Mouse (Mus musculus): Measurements from ENCODE around the gene Paip2b. TPM values are rescaled to one million over a fixed set of nuclear protein-coding genes. Genes with fewer than 3 reads are reported as not detected.

Paip2b gene
- 65.2 TPM for polyA plus RNA-seq (2015; fragmentation: Illumina TruSeq; extraction: RNeasy Lipid Tissue Mini Kit (QIAGEN cat#74804); ENCODE audit: low read depth, low replicate concordance)

GRCm38 (mm10) chr6:83831606-83832123, at the start of gene Paip2b:
TSS of gene Paip2b (minus strand) at chr6:83831741.

GRCm38 (mm10) chr6:83866954-83867597, 35.5 kb upstream of the Paip2b start, which contains the start of gene Zfp638:
TSS of gene Zfp638 (plus strand) at chr6:83867109.

GRCm38 (mm10) chr6:83794760-83795296, 36.7 kb downstream of the Paip2b start, which contains the start of gene Nagk:
TSS of gene Nagk (plus strand) at chr6:83794982.

GRCm38 (mm10) chr6:83775638-83776293, 55.8 kb downstream of the Paip2b start, which contains the start of gene Tex261:
TSS of gene Tex261 (minus strand) at chr6:83775813.

GRCm38 (mm10) chr6:83762344-83762743, 69.2 kb downstream of the Paip2b start, which contains the start of gene Ankrd53:
TSS of gene Ankrd53 (plus strand) at chr6:83762644.

Other genes starting within 250 kb of the Paip2b start
- gene Clec4f, start 175.6 kb downstream of the Paip2b start, polyA plus RNA-seq (2015; fragmentation: Illumina TruSeq; extraction: RNeasy Lipid Tissue Mini Kit (QIAGEN cat#74804); ENCODE audit: low read depth, low replicate concordance): not detected
- gene Cd207, start 153.9 kb downstream of the Paip2b start, polyA plus RNA-seq (2015; fragmentation: Illumina TruSeq; extraction: RNeasy Lipid Tissue Mini Kit (QIAGEN cat#74804); ENCODE audit: low read depth, low replicate concordance): not detected
- gene Vax2, start 120.5 kb downstream of the Paip2b start, polyA plus RNA-seq (2015; fragmentation: Illumina TruSeq; extraction: RNeasy Lipid Tissue Mini Kit (QIAGEN cat#74804); ENCODE audit: low read depth, low replicate concordance): not detected
- gene Atp6v1b1, start 88.8 kb downstream of the Paip2b start, polyA plus RNA-seq (2015; fragmentation: Illumina TruSeq; extraction: RNeasy Lipid Tissue Mini Kit (QIAGEN cat#74804); ENCODE audit: low read depth, low replicate concordance): not detected
- gene Ankrd53, start 69.1 kb downstream of the Paip2b start, polyA plus RNA-seq (2015; fragmentation: Illumina TruSeq; extraction: RNeasy Lipid Tissue Mini Kit (QIAGEN cat#74804); ENCODE audit: low read depth, low replicate concordance): not detected
- 31.9 TPM for gene Tex261, start 55.9 kb downstream of the Paip2b start, polyA plus RNA-seq (2015; fragmentation: Illumina TruSeq; extraction: RNeasy Lipid Tissue Mini Kit (QIAGEN cat#74804); ENCODE audit: low read depth, low replicate concordance)
- 56.7 TPM for gene Nagk, start 36.8 kb downstream of the Paip2b start, polyA plus RNA-seq (2015; fragmentation: Illumina TruSeq; extraction: RNeasy Lipid Tissue Mini Kit (QIAGEN cat#74804); ENCODE audit: low read depth, low replicate concordance)
- 71.8 TPM for gene Zfp638, start 35.4 kb upstream of the Paip2b start, polyA plus RNA-seq (2015; fragmentation: Illumina TruSeq; extraction: RNeasy Lipid Tissue Mini Kit (QIAGEN cat#74804); ENCODE audit: low read depth, low replicate concordance)
- 1.5 TPM for gene Dysf, start 176.8 kb upstream of the Paip2b start, polyA plus RNA-seq (2015; fragmentation: Illumina TruSeq; extraction: RNeasy Lipid Tissue Mini Kit (QIAGEN cat#74804); ENCODE audit: low read depth, low replicate concordance)

Measured in brain, adult 10 weeks (tissue).